Mouse (Mus musculus) forebrain, embryonic 14.5 days (tissue): ENCODE measurements around the gene Nup98. TPM values are rescaled to one million over a fixed set of nuclear protein-coding genes. Genes with fewer than 3 reads are reported as not detected.
A peak's percentile ranks its signal among the peaks of the same experiment; 100 is the strongest.

Experiments
- ATAC-seq: fragments of 200-750 bp; cut with Nextera tagmentation; 2 replicates; pipeline ENCODE4 v1.8.0; 2017; ENCODE audit warnings: mild to moderate bottlenecking, moderate library complexity
- DNase-seq: peaks from one replicate; pipeline ENCODE4 v3.0.0-alpha.2; 2015; ENCODE audit warnings: low spot score
- H3K27ac ChIP-seq: fragments of 300-500 bp; sonication (generic); 2 replicates; pipeline ENCODE4 v1.5.1; 2014; ENCODE audit warnings: low read depth, mild to moderate bottlenecking, control low read depth, low read length, moderate library complexity
- H3K27me3 ChIP-seq: fragments of 300-500 bp; sonication (generic); replicated peaks from 2 replicates; pipeline ENCODE4 v1.6.1; 2014; ENCODE audit warnings: low read length, control low read depth, mixed read lengths; ENCODE audit not compliant: control insufficient read depth, insufficient read depth
- H3K36me3 ChIP-seq: fragments of 300-500 bp; sonication (generic); 2 replicates; pipeline ENCODE4 v1.6.1; 2014; ENCODE audit warnings: low read length, control low read depth; ENCODE audit not compliant: control insufficient read depth, insufficient read depth
- H3K4me1 ChIP-seq: fragments of 300-500 bp; sonication (generic); 2 replicates; pipeline ENCODE4 v1.6.1; 2014; ENCODE audit warnings: antibody characterized with exemption, low read length, control low read depth; ENCODE audit not compliant: control insufficient read depth, insufficient read depth
- H3K4me2 ChIP-seq: fragments of 300-500 bp; sonication (generic); 2 replicates; pipeline ENCODE4 v1.6.1; 2014; ENCODE audit warnings: mild to moderate bottlenecking, control low read depth, low read length
- H3K4me3 ChIP-seq: fragments of 300-500 bp; sonication (generic); 2 replicates; pipeline ENCODE4 v1.5.1; 2014; ENCODE audit warnings: low read depth, low read length, control low read depth
- H3K9ac ChIP-seq: fragments of 300-500 bp; sonication (generic); 2 replicates; pipeline ENCODE4 v1.6.1; 2014; ENCODE audit warnings: mild to moderate bottlenecking, low read length, control low read depth, moderate library complexity
- H3K9me3 ChIP-seq: fragments of 300-500 bp; sonication (generic); replicated peaks from 2 replicates; pipeline ENCODE4 v1.6.1; 2016; ENCODE audit warnings: low read length, control low read depth, mixed read lengths; ENCODE audit not compliant: control insufficient read depth
- WGBS: fragments of 180-500 bp; shearing (Covaris S2); extraction: QIAGEN DNeasy Blood & Tissue Kit; methylation state at CpG from one replicate; pipeline ENCODE4 v1.1.7; 2014; 5-methylcytosine and 5-hydroxymethylcytosine counted together
- polyA plus RNA-seq: library from polyadenylated mRNA; unstranded; fragments of >200 nt; fragmentation: Nextera tagmentation; extraction: Ambion mirVana; gene quantifications from 2 replicates; pipeline ENCODE4 v1.2.1, GENCODE M21; 2014

The Nup98 gene
- polyA plus RNA-seq, 1 experiment from 2014 or later, result 21.6 TPM

GRCm38 (mm10) chr7:102116579-102117331 is 93.2 kb downstream of the Nup98 start, which contains the start of gene Chrna10:
TSS of gene Chrna10 (minus strand) at chr7:102116828.
- 52% methylated on average over 7 of the region's 7 CpGs for WGBS
- Histone ChIP-seq H3K4me2 (no peak within 1 kb of the TSS), H3K27ac (no peak within 1 kb of the TSS), H3K4me1 (no peaks in the 10 kb centered on the region), H3K9me3 (no peaks in the 10 kb centered on the region), H3K9ac (no peak within 1 kb of the TSS), H3K4me3 (no peak within 1 kb of the TSS), H3K27me3 (no peaks in the 10 kb centered on the region), H3K36me3 (peaks cover 34% of the 10 kb centered on the region)
- ATAC-seq (no peak), DNase-seq (no peak)

GRCm38 (mm10) chr7:102113151-102113729 is 96.7 kb downstream of the Nup98 start:
- H3K4me1 ChIP-seq, result no peaks in the 10 kb centered on the region
- ATAC-seq (no peak), DNase-seq (no peak)
- no peak overlapping the region for H3K9ac ChIP-seq
- no peak overlapping the region for H3K27ac ChIP-seq
- no peak overlapping the region for H3K4me3 ChIP-seq
- no peaks in the 10 kb centered on the region for H3K27me3 ChIP-seq
- 87% methylated on average over 45 of the region's 45 CpGs for WGBS
- H3K36me3 ChIP-seq, result no peaks in the 10 kb centered on the region
- no peaks in the 10 kb centered on the region for H3K9me3 ChIP-seq
- no peak overlapping the region for H3K4me2 ChIP-seq

- DNase-seq, result no peak
- Histone ChIP-seq H3K4me3 (no peak overlapping the region), H3K4me1 (no peaks in the 10 kb centered on the region), H3K36me3 (no peaks in the 10 kb centered on the region), H3K27ac (no peak overlapping the region), H3K9me3 (no peaks in the 10 kb centered on the region), H3K4me2 (no peak overlapping the region), H3K9ac (no peak overlapping the region), H3K27me3 (no peaks in the 10 kb centered on the region)
- ATAC-seq, result no peak
- WGBS, result 92% methylated on average over 4 of the region's 4 CpGs
These were observed 100.2 kb downstream of the Nup98 start for GRCm38 (mm10) chr7:102109746-102110145.

GRCm38 (mm10) chr7:102109171-102109570 is 100.8 kb downstream of the Nup98 start, which contains the start of gene Art5:
TSS of gene Art5 (minus strand) at chr7:102109489.
- DNase-seq, result no peak

GRCm38 (mm10) chr7:102108206-102108605 is 101.8 kb downstream of the Nup98 start:
- H3K9ac ChIP-seq, result no peak overlapping the region
- WGBS, result 86% methylated on average over 1 of the region's 1 CpGs
- ATAC-seq, result no peak

More at GRCm38 (mm10) chr7:102109171-102109570, 100.8 kb downstream of the Nup98 start, which contains the start of gene Art5:
- Histone ChIP-seq H3K4me3 (no peak within 1 kb of the TSS), H3K9ac (no peak within 1 kb of the TSS), H3K27me3 (no peaks in the 10 kb centered on the region), H3K9me3 (no peaks in the 10 kb centered on the region), H3K27ac (no peak within 1 kb of the TSS), H3K4me2 (no peak within 1 kb of the TSS), H3K4me1 (no peaks in the 10 kb centered on the region), H3K36me3 (no peaks in the 10 kb centered on the region)
- ATAC-seq, result no peak
- 82% methylated on average over 7 of the region's 7 CpGs for WGBS

GRCm38 (mm10) chr7:102106700-102107141 is 103.3 kb downstream of the Nup98 start:
- WGBS, result 26% methylated on average over 23 of the region's 23 CpGs

More at GRCm38 (mm10) chr7:102108206-102108605, 101.8 kb downstream of the Nup98 start:
- no peaks in the 10 kb centered on the region for H3K27me3 ChIP-seq
- no peak overlapping the region for H3K27ac ChIP-seq
- no peak overlapping the region for H3K4me2 ChIP-seq
- no peak for DNase-seq
- H3K4me3 ChIP-seq, result no peak overlapping the region
- no peaks in the 10 kb centered on the region for H3K36me3 ChIP-seq
- no peaks in the 10 kb centered on the region for H3K4me1 ChIP-seq
- no peaks in the 10 kb centered on the region for H3K9me3 ChIP-seq

GRCm38 (mm10) chr7:102104126-102104525 is 105.8 kb downstream of the Nup98 start:
- no peak overlapping the region for H3K9ac ChIP-seq
- no peak overlapping the region for H3K4me3 ChIP-seq
- DNase-seq (no peak), ATAC-seq (no peak)
- H3K4me2 ChIP-seq, result no peak overlapping the region
- no peaks in the 10 kb centered on the region for H3K36me3 ChIP-seq
- H3K4me1 ChIP-seq, result peaks cover 7% of the 10 kb centered on the region; the same call in 1 of the 2 replicates
- no peak overlapping the region for H3K27ac ChIP-seq
- H3K9me3 ChIP-seq, result no peaks in the 10 kb centered on the region
- no peaks in the 10 kb centered on the region for H3K27me3 ChIP-seq
- WGBS, result 78% methylated on average over 5 of the region's 5 CpGs

More at GRCm38 (mm10) chr7:102106700-102107141, 103.3 kb downstream of the Nup98 start:
- Histone ChIP-seq H3K4me2 (peak overlapping the region; percentile 45), H3K4me1 (no peaks in the 10 kb centered on the region), H3K4me3 (peak overlapping the region; percentile 16; the same call in 1 of the 2 replicates), H3K27me3 (no peaks in the 10 kb centered on the region), H3K36me3 (no peaks in the 10 kb centered on the region), H3K9me3 (no peaks in the 10 kb centered on the region), H3K27ac (no peak overlapping the region), H3K9ac (0 out of 2 replicates have a peak overlapping the region, but pooled peaks have one; percentile 41)
- ATAC-seq, result 0 out of 2 replicates have a peak, but pooled peaks have one; percentile 37
- peak; percentile 17 for DNase-seq

- Histone ChIP-seq H3K27me3 (no peaks in the 10 kb centered on the region), H3K4me3 (no peak overlapping the region), H3K4me1 (peaks cover 7% of the 10 kb centered on the region; the same call in 1 of the 2 replicates), H3K4me2 (no peak overlapping the region), H3K9ac (no peak overlapping the region), H3K27ac (no peak overlapping the region), H3K9me3 (no peaks in the 10 kb centered on the region), H3K36me3 (no peaks in the 10 kb centered on the region)
- no peak for DNase-seq
- WGBS, result 89% methylated on average over 2 of the region's 2 CpGs
- ATAC-seq, result no peak
These were observed 106.4 kb downstream of the Nup98 start for GRCm38 (mm10) chr7:102103555-102103954.
